Mouse (Mus musculus) right cerebral cortex, postnatal 14 days (tissue): ENCODE measurements at regions not wholly inside any gene's neighbourhood (a gene's known extent, or its start where the extent isn't known, plus 50 kb on each side); places are given as distances from the start of the nearest gene placed in this dataset.

ENCODE experiments used
- DNase-seq: peaks from one replicate; pipeline ENCODE4 v3.0.0; 2022

DNA sequence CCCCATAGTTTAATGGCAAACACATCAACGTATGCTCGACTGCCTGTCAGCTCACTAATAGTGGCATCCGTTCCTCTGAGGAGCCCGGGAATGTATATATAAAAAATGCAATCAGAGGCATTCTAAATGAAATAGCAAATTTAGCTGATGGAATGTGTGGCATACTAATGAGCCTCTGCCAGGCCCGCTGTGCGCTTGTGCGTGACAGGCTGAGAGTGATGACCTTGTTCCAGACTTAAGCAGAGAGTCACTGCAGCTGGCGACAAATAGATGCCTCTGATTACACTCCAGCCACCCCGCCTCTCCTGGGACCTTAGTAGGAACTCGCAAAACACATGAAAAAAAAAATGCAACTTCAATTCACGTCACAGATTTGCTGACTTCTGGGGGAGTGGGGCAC is 252.0 kb upstream of the Daam1 start:
- DNase-seq, result no peak

DNA sequence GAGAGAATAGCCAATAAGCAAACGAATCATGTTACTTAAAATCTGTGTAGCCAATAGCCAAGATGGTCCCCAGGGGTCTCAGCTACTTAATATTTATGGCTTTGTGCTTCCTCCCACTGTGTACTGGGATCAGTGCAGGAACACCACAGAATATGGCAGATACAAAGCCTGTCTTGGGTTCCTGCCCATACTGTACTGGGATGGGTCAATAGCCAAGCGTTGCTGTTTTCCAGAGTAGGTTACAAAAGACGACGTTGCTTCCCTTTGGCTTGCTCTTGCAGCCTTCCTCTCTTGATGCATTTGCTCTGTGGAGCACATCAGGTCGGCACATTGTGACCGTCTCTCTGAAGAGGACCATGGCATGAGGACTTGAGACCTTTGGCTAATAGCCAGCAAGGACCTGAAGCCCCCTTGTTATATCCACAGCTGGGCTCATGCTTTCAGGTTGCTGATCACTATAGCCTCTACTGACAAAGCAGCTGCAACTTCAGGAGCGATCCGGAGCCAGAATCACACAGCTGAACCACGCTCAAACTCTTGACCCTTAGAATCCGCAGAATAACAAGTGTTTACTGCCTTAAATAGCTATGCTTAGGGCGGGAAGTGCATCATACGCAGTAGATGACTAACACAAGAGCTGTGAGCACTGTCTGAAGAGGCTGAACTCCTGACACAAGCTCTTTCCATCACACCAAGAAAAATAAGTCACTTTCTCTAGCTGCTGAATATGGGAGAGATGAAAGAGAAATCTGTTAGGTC is 250.2 kb upstream of the Daam1 start:
- DNase-seq, result no peak

DNA sequence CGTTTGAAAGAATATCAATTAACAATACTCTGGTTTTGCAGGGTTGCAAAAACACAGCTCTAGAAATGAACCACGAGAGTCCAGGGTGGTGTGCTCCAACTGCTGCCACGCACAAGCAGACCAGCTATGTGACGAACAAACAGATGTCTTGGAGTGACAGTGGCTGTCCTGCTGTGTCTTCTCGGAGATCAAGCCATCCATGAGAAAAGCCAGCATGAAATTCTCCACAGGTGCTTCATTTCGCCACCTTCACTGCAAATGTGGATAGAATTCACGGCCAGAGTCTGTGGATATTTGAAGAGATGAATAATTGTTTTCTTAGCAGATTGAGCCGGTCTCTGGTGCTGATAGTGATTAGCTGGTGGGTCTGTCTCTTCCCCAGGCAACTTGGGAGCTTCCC is 246.3 kb upstream of the Daam1 start:
- DNase-seq, result no peak

DNA sequence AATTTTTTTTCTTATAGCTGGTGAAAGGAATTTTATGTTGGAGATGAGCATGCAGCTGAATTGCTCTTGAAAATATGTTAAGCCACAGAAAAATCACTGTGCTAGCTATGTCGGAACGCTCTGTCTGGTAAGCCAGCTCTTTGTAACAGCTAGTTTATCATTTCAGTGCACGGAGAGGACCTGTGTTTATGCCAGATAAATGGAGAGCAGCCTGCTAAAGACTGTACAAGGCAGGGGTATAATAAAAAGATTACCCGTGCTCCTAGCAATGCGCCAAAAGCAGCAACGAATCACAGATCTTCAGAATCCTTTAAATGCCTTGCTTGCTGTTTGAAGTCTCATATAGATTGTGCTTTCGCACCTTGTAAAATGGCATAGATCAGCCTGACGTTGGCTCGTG is 232.2 kb upstream of the Daam1 start:
- DNase-seq, result no peak

DNA sequence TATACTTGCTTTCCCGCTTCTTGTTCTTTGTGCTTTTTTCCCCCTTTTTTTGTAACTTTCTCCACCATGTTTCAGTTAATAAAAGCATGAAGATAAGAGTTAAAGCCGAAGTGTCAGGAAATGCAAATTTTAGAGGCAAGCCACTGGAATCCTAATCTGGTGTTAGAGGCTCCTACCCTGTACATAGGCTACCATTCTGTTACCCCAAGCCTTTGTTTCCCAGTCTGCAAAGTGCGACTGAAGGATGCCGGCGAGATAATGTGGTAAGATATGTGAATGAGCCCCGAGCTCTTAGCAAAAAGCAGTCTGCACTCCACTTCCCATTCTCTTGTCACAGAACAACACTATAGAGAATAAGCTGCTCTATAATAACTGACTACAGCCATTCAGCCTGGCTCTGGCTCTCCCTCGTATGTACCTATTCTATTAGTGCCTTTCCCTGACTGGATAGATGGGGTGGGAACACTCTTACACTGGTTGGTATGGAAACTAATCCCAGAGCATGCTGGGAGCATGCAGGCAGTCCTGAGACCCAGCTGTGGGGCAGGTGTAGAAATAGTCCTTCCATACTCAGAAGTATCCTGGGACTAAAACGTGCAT is 229.7 kb upstream of the Daam1 start:
- no peak for DNase-seq

DNA sequence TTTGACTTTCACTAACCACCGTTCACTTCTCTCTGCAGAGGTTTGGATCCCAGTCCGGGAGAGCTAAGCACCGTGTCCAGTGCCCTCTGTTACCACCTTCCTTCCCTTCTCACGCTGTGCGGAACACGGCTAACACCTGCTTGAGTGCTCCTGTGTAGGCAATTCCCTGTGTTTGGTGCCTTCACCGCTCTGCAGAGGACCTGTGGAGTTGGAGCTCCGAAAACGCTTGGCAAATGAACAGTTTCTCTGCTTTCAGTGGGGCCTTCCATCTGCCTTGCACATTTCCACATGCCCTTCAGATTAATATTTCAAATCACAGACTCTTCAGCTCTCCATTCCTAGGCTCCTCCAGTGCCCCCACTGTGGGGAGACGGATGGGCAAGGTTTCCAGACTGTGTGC is 227.7 kb upstream of the Daam1 start:
- DNase-seq, result no peak

DNA sequence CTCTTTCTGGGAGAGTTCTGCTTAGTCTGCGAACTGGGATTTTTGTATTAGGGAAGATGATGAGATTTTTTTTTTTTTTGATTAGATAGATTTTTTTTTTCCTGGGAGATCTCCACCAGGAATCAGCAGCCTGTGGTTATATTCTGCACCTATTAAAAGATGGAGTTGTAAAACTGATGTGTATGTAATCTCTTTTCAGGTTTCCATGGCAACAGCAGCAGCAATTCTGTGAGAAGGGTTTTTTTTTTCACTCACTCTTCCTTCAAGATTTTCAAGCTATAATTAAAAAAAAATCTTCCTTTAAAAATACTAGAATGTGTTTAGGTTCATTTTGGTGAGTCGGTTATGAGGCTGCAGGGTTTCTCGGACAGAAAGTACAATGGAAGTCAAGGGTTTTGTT is 224.5 kb upstream of the Daam1 start:
- no peak for DNase-seq

DNA sequence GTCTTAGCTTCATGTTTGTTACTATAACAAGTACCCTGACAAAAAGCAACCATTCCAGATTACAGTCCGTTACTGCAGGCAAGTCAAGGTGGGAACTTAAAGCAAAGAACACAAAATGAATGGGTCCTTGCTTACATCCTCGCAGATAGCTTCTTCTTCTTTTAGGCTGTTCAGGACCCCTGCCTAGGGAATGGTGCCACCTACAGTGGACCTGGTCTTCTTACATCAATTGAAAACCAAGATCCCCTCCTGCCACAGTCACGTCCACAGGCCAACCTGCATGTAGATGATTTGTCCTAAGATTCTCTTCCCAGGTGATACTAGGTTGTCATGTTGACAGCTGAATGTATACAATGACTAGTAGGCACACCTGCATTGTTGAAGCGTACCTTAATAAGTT is 222.9 kb upstream of the Daam1 start:
- DNase-seq, result no peak

DNA sequence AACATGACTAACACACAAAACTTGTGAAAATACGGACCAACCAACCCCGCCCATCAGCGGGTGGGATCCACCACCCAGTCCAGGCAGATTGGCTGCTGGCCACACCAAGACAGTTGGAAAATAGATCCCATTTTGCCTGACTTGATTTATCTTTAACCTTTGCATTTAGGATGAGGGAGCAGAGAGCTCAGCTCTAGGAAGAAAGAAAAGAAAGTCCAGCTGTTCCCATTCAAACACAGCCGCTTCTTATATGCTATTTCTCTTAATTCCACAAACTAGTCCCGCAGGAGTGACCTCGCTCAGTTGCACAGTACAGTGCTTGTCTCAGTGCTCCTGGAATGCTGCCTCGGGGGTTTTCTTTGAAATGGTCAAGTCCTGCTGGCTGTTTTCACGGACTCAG is 217.6 kb upstream of the Daam1 start:
- no peak for DNase-seq

DNA sequence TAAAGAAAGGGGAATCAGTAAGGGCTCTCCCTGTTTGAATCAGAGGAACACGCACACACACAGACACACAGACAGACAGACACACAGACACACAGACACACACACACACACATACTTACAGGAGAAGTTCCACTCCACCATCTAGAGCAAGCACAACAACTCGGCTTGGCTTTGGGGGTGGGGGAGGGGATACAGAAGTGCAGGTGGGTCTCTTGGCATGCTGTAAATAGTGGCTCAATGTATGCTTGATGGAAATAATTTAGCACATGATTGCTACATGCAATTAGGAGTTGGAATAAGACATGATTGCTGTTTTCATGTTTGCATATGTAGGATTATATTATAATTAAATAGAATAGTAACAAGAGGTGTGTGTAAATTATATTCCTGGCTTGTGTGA is 215.9 kb upstream of the Daam1 start:
- DNase-seq, result no peak

DNA sequence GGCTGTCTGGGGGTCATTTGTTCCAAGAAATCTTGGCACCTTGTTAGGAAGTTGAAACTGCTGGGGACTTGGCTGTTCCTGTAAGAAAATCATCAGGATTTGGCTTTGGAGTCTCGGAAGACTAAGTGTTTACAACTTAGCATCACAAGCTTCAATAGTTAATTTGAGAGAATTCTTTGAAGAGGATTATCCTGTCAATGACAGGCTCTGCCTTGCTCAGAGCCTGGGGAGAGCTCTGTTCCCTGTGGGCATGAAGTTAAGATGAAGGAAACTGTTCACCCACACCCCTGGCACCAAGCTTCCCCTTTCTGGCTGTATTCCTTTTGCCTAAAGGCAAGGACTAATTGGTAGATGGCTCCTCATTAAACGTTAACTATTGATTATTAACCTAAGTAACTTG is 215.5 kb upstream of the Daam1 start:
- no peak for DNase-seq

DNA sequence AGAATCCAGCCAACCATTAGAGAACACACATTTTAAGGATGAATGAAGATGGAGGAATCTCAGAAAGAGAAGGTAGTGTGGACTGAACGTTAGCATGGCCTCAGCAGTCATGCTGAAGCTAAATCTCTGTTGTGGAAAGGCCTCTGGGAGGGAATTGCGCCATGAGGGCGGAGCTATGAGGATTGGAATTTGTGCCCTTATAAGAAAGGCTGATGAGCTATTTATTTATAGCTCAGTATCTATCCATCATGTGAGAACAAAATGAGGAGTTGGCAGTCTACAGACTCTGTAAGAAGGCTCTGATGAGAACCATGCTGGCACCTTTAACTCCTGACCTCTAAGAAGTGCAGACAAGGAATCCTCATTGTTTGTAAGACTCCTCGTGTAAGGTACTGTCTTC is 214.8 kb upstream of the Daam1 start:
- DNase-seq, result no peak

DNA sequence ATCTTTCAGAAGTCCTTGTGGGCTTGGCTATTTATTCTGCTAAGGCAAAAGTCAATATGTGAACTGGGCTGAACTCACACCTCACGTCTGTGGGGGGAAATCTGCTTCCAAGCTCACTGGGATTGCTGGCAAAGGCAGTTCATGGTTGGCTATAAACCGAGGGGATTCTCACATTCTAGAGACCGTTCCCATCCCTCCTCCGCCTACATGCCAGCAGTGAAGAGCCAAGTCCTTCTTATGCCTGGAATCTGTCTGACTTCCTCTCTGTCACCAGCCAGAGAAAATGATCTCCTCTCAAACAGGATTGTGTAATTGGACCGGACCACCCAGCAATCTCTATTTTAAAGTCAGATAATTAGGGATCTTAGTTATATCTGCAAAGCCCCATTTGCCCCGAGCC is 212.4 kb upstream of the Daam1 start:
- no peak for DNase-seq

DNA sequence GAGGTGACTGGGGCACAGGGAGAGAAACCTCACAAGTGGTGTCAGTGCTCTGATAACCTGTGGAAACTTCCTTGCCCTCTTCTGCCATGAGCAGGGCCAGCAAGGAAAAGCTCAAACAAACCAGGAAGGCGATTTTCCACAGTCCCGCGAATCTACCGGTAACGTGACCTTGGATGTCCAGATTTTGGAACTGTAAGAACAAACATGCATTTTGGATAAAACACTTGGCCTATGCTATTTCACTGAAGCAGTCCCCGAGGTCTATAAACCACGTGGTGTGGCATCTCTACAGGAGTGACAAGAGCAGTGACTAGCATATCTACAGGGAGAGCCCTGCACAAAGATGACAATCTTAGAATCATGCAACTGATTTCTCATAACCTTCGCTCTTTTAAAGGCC is 211.9 kb upstream of the Daam1 start:
- DNase-seq, result no peak

DNA sequence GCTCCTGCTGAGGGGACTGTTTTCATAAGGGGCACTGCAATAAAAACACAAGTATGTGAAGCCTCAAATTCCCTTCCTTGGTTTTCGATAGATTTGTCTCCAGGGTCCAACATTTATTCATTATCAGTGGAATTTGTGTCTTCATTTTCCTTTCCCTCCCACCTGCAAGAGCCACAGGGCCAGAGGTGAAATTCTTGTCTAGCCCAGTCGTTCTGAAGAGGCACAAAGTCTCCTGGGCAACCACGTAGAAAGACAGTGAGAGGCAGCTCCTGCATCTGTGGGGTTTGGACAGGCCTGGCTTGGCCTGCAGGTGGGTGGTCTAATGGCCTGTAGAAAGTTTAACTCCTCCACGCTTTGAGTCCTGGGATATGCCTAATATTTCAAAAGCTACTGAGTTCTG is 211.3 kb upstream of the Daam1 start:
- no peak for DNase-seq

DNA sequence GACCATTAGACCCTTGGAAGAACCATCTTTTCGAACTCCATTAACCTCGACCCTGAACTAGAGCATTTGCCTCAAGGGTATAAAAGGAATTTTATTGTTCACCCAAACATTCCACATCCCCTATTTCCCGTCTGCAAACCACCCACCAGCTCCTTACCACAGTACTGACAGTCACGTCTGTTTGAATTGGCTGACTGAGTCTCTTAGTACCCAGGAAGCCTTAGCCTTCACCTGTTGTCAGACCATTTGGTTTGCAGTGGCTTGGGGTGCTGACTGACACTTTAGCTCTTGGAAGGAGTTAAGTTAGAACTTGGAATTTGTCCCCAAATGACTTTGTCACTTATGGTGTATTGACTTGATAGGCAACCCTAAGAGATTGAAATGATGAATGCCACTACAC is 209.3 kb upstream of the Daam1 start:
- DNase-seq, result no peak

DNA sequence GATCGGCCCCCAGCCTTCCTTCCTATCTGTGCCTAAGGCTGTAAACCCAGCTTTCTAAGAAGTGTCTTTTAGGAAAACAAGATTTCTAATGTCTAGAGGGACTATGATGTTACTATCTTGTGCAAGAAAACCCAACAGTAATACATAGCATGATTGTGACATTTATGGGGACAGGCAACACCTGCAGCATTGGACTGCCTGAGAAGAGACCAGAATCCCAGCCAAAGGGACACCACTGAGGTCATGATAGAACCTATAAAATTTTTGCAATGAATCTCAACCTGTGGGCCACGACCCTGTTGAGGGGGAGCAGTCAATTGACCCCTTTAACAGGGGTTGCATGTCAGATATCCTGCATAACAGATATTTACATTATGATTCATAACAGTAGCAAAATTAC is 208.1 kb upstream of the Daam1 start:
- no peak for DNase-seq

DNA sequence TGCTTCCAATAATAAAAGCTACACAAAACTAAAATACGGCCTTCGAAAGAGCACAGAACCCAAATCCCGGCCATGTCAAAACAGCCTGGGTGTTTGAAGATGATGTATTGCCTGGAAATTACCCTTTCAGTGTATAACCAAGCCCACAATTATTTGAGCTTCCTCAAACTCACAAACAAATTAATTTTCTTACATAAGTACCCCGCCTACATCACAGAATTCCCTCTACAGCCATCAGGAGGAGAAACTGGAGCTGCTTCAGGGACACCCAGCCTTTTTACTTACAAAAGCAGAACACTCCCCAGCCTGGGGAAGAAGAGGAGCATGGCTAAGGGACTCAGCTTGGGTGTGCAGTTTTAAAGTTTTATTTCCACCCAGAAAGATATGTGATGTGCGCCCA is 207.6 kb upstream of the Daam1 start:
- DNase-seq, result no peak

DNA sequence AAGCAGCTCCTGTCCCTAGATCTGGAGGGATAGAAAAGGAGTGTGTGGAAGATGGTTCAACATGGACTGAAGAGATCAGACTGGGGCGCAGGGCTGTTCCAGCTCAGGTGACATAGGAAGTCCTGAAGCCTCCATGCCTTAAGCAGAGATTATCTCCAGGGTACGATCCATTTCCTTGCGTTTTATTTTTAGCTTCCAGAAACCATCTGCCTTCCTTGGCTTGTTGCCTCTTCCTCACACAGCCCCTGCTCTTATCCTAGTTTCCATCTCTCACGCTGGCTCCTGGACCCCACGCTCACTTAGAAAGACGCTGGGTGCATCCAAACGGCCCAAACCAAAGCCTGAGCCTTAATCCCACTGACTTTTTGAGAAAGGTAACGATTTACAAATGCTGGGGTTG is 206.8 kb upstream of the Daam1 start:
- DNase-seq, result no peak

DNA sequence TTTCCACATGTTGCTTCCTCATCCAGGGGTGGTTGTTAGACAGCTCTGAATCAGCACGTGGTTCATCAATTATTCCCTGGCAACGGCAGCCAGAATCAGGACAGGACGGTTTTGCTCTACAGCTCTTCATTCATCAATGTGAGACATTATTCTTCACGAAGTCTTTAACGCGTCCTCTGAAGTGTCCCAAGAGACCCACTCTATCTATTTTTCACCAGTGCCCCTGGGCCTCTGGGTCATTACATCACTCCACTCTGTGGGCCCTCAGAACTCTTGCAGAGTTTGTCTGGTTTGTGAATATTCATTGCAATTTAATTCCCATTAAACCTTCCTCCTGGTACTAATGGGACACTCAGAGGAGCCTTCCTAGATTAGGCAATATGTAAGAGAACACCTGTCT is 206.2 kb upstream of the Daam1 start:
- no peak for DNase-seq

DNA sequence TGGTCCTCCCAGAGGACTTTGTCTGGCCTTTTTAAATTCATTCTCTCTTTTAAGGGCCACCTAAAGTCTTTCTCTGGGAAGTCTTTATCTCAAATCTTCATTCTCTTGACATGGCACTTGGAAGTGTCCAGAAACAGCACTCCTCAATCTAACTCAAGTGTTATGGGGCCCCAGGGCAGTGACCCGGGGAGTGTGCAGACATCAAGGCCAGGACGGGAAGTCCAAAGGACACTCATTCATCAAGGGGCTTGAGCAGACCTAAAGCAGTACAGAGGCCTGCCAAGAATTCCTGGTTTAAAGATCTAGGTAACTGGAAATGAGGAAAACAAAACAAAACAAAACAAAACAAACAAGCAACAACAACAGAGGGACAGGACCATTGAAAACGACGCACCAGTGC is 205.8 kb upstream of the Daam1 start:
- DNase-seq, result no peak

DNA sequence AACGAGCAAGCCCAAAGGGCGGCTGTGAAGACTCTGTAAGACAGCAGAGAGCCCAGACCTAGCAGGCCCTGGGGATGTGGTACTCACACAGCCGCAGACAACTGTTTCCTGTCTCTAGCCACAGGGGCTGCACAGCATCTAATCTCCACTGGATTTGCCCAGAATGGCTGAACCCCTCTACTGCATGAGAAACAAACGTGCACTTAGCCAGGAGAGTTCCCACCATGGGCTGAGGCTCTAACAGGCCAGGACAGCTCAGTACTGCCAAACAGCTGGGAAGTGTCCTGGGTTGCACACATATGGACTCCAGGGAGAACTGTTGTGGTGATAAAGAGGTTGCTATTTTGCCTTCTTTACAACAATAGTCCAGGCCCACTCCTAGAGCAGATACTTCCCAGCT is 204.1 kb upstream of the Daam1 start:
- no peak for DNase-seq

DNA sequence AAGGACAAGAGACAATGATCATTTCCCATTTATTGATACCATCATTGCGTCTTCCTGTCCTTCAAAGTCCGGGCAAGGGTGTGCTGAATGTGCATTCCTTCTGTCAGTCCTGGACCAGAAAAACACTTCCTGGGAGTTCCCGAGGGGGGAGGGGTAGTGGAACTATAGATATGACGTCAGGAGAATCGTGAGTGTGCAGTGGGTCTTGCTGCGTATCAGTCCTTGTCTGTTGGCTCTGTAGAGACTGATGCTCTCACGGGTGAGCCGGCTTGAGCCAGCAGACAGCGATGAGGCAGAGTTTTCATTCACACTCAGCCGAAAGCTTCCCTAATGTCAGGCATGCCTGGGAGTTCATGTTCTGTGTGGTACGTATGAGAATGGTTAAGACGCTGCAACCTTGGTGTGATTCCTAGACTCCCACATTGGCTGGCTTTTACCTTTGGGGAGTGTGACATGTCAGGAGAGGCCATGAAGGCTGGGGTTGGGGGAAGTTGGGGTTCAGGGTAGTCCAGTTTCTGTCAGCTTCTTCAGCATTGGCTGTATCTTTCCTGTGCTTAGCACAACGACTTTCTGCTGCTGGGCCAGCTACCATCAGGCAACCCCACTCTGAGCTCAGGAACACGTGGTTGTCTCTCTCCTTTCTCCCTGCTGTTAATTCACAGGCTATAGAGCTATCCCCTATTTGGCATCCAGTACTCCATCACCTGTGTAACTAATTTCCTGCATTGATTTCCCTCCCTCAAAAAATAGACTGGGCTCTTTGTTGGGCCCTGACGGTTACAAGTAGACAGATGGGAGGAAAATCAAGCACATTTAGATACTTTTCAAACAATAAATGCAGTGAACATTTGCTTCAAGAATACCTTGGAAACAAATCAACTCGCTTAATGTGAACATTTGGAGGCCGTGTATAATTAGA is 203.2 kb upstream of the Daam1 start:
- DNase-seq, result no peak

DNA sequence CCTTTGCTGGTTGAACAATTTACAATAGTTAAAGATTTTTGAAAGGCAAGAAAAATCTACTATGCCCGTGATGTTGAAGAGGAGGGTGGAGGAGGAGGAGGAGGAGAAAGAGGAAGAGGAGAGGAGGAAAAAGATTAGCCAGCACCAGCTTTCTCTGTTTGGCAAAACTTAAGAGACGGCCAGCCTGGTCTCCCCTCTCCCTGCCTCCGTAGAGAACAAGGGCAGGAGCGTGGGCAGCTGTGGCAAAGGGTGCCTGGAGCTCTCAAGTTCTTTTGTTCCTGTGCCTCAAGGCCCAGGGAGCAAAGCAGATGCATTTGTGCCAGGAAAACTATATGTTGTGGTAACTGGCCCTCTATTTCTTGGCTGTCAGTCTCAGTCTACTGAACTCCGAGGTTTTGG is 202.5 kb upstream of the Daam1 start:
- no peak for DNase-seq
